Mouse (Mus musculus) MEL (cell line): ENCODE data around the gene Il31ra.

Experiments used
- CHD1 ChIP-seq: IDR thresholded peaks from 2 replicates; pipeline ENCODE4 v1.6.1; 2012; ENCODE audit warnings: low read depth, mild to moderate bottlenecking, inconsistent platforms, low read length, improper control_type of control experiment
- CTCF ChIP-seq, 3 experiments: IDR thresholded peaks in 2 of 3; conservative IDR thresholded peaks in 1 of 3; 2 replicates each; pipeline ENCODE4 v1.5.1; 2011 to 2012; ENCODE audit warnings: low read length in 3 of 3, low read depth in 2 of 3, mild to moderate bottlenecking in 2 of 3, improper control_type of control experiment in 1 of 3, inconsistent platforms in 1 of 3, mixed read lengths in 1 of 3, moderate library complexity in 1 of 3; ENCODE audit not compliant: control insufficient read depth in 1 of 3, insufficient read depth in 1 of 3, poor library complexity in 1 of 3, severe bottlenecking in 1 of 3
- EP300 ChIP-seq, 2 experiments: IDR thresholded peaks; 2 replicates each; pipeline ENCODE4 v1.6.1; 2011; ENCODE audit warnings: improper control_type of control experiment in 2 of 2, low read length in 2 of 2, low read depth in 1 of 2, mild to moderate bottlenecking in 1 of 2
- GABPA ChIP-seq: IDR thresholded peaks from 2 replicates; pipeline ENCODE4 v1.6.1; 2012; ENCODE audit warnings: low read depth, mild to moderate bottlenecking, inconsistent platforms, low read length, improper control_type of control experiment, moderate library complexity
- GATA1 ChIP-seq: IDR thresholded peaks from 2 replicates; pipeline ENCODE4 v1.6.1; 2011; ENCODE audit warnings: low read depth, low read length, improper control_type of control experiment
- KAT2A ChIP-seq: conservative IDR thresholded peaks from 2 replicates; pipeline ENCODE4 v1.6.1; 2012; ENCODE audit warnings: low read depth, low read length, improper control_type of control experiment, inconsistent platforms
- POLR2A ChIP-seq, 2 experiments: IDR thresholded peaks; 2 replicates each; pipeline ENCODE4 v1.6.1; 2011 to 2012; ENCODE audit warnings: low read length in 2 of 2, mild to moderate bottlenecking in 2 of 2, control low read depth in 1 of 2, improper control_type of control experiment in 1 of 2, low read depth in 1 of 2, moderate library complexity in 1 of 2; ENCODE audit not compliant: control insufficient read depth in 1 of 2, insufficient read depth in 1 of 2, poor library complexity in 1 of 2
- SIN3A ChIP-seq: IDR thresholded peaks from 2 replicates; pipeline ENCODE4 v1.6.1; 2012; ENCODE audit warnings: low read length, improper control_type of control experiment, inconsistent platforms
- UBTF ChIP-seq: IDR thresholded peaks from 2 replicates; pipeline ENCODE4 v1.6.1; 2012; ENCODE audit warnings: low read depth, mild to moderate bottlenecking, inconsistent platforms, low read length, improper control_type of control experiment, moderate library complexity, borderline replicate concordance; ENCODE audit not compliant: insufficient read depth
- USF2 ChIP-seq, 2 experiments: IDR thresholded peaks; 2 replicates each; pipeline ENCODE4 v1.6.1; 2011 to 2012; ENCODE audit warnings: improper control_type of control experiment in 2 of 2, low read length in 2 of 2, borderline replicate concordance in 1 of 2, inconsistent platforms in 1 of 2, low read depth in 1 of 2, mild to moderate bottlenecking in 1 of 2; ENCODE audit not compliant: insufficient read depth in 1 of 2
- ZC3H11A ChIP-seq: IDR thresholded peaks from 2 replicates; pipeline ENCODE4 v1.6.1; 2012; ENCODE audit warnings: low read depth, mild to moderate bottlenecking, inconsistent platforms, low read length, improper control_type of control experiment
- ZMIZ1 ChIP-seq: IDR thresholded peaks from 2 replicates; pipeline ENCODE4 v1.6.1; 2012; ENCODE audit warnings: low read depth, mild to moderate bottlenecking, inconsistent platforms, low read length, improper control_type of control experiment, moderate library complexity

- TF ChIP-seq ZMIZ1 (no peak), KAT2A (no peak), ZC3H11A (no peak), CTCF (IDR thresholded peaks at IDR 0.05 in 2 of 3, conservative IDR thresholded peaks at IDR 0.05 in 1 of 3; ENCODE audit: control insufficient read depth in 1 of 3, insufficient read depth in 1 of 3, low read depth in 2 of 3, low read length in 3 of 3, poor library complexity in 1 of 3, severe bottlenecking in 1 of 3) (no peak), USF2 (IDR thresholded peaks at IDR 0.05; ENCODE audit: borderline replicate concordance in 1 of 2, insufficient read depth in 1 of 2, low read depth in 1 of 2, low read length in 2 of 2) (no peak), SIN3A (no peak), POLR2A (IDR thresholded peaks at IDR 0.05; ENCODE audit: control insufficient read depth in 1 of 2, insufficient read depth in 1 of 2, low read depth in 1 of 2, low read length in 2 of 2, poor library complexity in 1 of 2) (no peak), CHD1 (no peak), GABPA (no peak), UBTF (no peak), EP300 (IDR thresholded peaks at IDR 0.05; ENCODE audit: low read depth in 1 of 2, low read length in 2 of 2) (no peak), GATA1 (no peak)
Observed at GRCm38 (mm10) chr13:112486676-112487075, 107.5 kb downstream of the Il31ra start.
